Mouse (Mus musculus) hindbrain, embryonic 13.5 days (tissue): ENCODE measurements around the gene Lias. TPM values are rescaled to one million over a fixed set of nuclear protein-coding genes. Genes with fewer than 3 reads are reported as not detected.

ENCODE experiments used
- ATAC-seq: fragments of 200-750 bp; cut with Nextera tagmentation; 2 replicates; pipeline ENCODE4 v1.8.0; 2017; ENCODE audit warnings: moderate TSS enrichment; ENCODE audit not compliant: low FRiP score
- H3K27ac ChIP-seq: fragments of 300-500 bp; sonication (generic); 2 replicates; pipeline ENCODE4 v1.5.1; 2015; ENCODE audit warnings: inconsistent platforms, mild to moderate bottlenecking, moderate library complexity
- H3K27me3 ChIP-seq: fragments of 300-500 bp; sonication (generic); 2 replicates; pipeline ENCODE4 v1.6.1; 2015; ENCODE audit warnings: mild to moderate bottlenecking, inconsistent platforms
- H3K36me3 ChIP-seq: fragments of 300-500 bp; sonication (generic); 2 replicates; pipeline ENCODE4 v1.6.1; 2015; ENCODE audit warnings: mild to moderate bottlenecking, inconsistent platforms
- H3K4me1 ChIP-seq: fragments of 300-500 bp; sonication (generic); replicated peaks from 2 replicates; pipeline ENCODE4 v1.6.1; 2015; ENCODE audit warnings: inconsistent platforms
- H3K4me2 ChIP-seq: fragments of 300-500 bp; sonication (generic); 2 replicates; pipeline ENCODE4 v1.6.1; 2015; ENCODE audit warnings: inconsistent platforms, mild to moderate bottlenecking, moderate library complexity
- H3K4me3 ChIP-seq: fragments of 300-500 bp; sonication (generic); 2 replicates; pipeline ENCODE4 v1.5.1; 2015; ENCODE audit warnings: mild to moderate bottlenecking, inconsistent platforms
- H3K9ac ChIP-seq: fragments of 300-500 bp; sonication (generic); 2 replicates; pipeline ENCODE4 v1.6.1; 2015; ENCODE audit warnings: mild to moderate bottlenecking, inconsistent platforms
- H3K9me3 ChIP-seq: fragments of 300-500 bp; sonication (generic); 2 replicates; pipeline ENCODE4 v1.6.1; 2016; ENCODE audit warnings: inconsistent platforms
- WGBS: fragments of 180-500 bp; shearing (Covaris S2); methylation state at CpG from one replicate; pipeline ENCODE4 v1.1.7; 2015; 5-methylcytosine and 5-hydroxymethylcytosine counted together
- polyA plus RNA-seq: library from polyadenylated mRNA; unstranded; fragments of >200 nt; fragmentation: Nextera tagmentation; extraction: Ambion mirVana; gene quantifications from 2 replicates; pipeline ENCODE4 v1.2.1, GENCODE M21; 2015

Gene Lias
- polyA plus RNA-seq, 1 experiment from 2014 or later = 60.9 TPM

DNA sequence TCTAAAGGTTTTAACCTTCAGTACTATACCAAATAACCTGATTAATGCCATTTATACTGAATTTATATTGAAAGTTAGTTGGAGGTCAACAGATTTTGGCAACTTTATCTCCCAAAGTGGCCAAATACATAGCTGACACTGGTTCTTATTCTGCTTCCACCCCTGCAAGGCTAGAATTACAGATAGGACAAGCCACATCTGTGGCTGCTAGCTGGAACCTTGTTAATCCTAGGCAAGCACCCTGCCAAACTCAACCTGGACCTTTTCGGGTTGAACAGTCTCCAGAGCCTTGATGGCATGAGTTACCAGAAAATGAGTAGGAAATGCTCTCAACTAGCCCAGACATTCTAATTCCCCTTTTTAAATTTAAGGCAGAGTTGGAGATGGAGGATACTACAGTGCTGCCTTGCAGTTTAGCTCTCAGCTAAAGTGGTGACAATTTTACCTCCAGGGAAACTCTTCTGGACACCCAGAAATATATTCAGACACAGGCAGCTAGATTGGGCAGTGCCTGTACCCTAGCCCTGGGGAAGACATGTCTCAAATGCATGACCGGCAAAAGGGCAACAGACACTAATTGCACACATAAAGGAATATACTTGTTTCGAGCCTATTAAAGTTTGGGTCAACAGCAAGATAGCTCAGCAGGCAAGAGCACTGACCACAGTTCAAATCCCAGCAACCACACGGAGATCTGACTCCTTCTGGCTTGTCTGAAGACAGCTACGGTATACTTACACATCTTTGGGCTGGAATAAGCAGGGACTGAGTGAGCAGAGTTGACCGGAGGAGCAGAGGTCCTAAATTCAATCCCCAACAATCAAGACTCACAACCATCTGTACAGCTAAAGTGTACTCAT lies 4.1 kb upstream of the Lias start:
- Histone ChIP-seq H3K4me2 (no peak overlapping the region), H3K4me1 (peaks cover 26% of the 10 kb centered on the region), H3K36me3 (peaks cover 53% of the 10 kb centered on the region), H3K9me3 (no peaks in the 10 kb centered on the region), H3K9ac (no peak overlapping the region), H3K4me3 (no peak overlapping the region), H3K27ac (no peak overlapping the region), H3K27me3 (no peaks in the 10 kb centered on the region)
- WGBS = 82% methylated on average over 6 of the region's 6 CpGs
- no peak for ATAC-seq

DNA sequence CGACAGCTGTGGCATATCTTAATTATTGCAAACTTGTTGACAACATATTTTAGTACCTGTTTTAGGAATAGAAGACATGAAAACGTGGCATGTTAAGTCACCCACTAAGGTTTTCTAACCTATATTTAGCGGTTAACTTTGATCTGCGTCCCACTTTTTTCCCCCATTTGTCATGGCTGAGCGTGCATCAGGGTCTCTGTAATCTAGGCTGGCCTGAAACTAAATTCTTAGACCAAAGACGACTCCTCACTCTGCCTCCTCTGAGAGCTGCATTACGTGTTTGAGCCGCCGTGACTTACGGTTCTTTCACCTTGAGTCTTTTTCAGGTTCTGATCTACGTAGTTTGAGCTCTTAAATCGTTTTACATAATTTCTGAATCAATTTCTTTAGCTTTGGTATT lies 456 bp downstream of the Lias start:
- 3% methylated on average over 12 of the region's 12 CpGs for WGBS
- Histone ChIP-seq H3K9me3 (no peaks in the 10 kb centered on the region), H3K4me3 (peak overlapping the region; percentile 71), H3K27me3 (no peaks in the 10 kb centered on the region), H3K27ac (peak overlapping the region; percentile 81), H3K9ac (peak overlapping the region; percentile 77), H3K4me1 (peaks cover 33% of the 10 kb centered on the region), H3K4me2 (peak overlapping the region; percentile 68), H3K36me3 (peaks cover 54% of the 10 kb centered on the region)
- ATAC-seq = peak; percentile 57; the same call in 1 of the 2 replicates

DNA sequence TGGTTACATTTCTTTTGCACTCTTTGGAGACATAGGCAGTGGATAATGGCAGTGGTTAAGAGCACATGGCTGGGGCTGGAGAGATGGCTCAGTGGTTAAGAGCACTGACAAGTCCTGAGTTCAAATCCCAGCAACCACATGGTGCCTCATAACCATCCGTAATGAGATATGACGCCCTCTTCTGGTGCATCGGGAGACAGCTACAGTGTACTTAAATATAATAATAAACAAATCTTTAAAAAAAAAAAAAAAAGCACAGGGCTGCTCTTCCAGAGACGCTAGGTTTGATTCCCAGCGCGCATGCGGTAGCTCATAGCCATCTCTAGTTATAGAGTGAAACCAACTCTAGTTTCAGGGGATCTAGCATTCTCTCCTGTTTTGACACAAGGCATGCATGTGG lies 3.1 kb downstream of the Lias start:
- H3K4me3 ChIP-seq = no peak overlapping the region
- 96% methylated on average over 7 of the region's 7 CpGs for WGBS
- no peak for ATAC-seq
- H3K27me3 ChIP-seq = no peaks in the 10 kb centered on the region
- peaks cover 23% of the 10 kb centered on the region for H3K4me1 ChIP-seq
- no peak overlapping the region for H3K27ac ChIP-seq
- no peak overlapping the region for H3K4me2 ChIP-seq
- no peaks in the 10 kb centered on the region for H3K9me3 ChIP-seq
- H3K9ac ChIP-seq = no peak overlapping the region
- H3K36me3 ChIP-seq = peaks cover 47% of the 10 kb centered on the region

DNA sequence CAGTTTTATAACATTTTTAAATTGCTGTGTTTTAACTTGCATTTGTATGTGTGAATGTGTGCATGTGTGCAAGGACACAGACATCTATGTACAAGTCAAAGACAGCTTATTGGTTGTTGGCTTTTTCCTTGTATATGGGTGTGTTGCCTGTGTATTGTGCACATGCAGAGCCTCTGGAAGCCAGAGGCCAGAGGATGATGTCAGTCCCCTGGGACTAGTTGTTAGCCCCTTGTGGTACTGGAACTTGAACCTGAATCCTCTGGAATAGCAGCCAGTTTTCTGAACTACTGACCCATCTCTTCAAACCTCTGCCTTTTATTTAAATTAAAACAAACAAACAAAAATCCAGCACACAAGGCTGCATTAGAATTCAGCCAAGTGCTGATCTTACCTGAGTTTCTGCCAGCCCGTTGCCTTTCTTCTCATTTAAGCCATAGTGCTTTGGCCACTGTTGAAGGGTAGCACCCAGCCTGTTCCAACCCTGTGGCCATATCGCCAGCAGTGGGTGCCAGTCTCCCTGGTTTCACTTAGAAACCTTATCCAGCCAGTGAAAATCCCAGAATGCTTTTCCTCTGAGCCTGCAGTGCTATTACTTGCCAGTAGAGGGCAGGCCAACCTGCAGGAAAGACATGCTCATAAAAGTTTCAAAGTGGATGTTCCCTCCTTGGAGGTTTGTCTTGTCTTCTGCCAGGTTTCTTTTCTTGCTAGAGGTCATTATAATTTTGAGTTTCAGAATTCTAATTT lies 10.1 kb downstream of the Lias start:
- Histone ChIP-seq H3K9me3 (no peaks in the 10 kb centered on the region), H3K4me1 (no peaks in the 10 kb centered on the region), H3K4me2 (no peak overlapping the region), H3K9ac (no peak overlapping the region), H3K36me3 (peaks cover 67% of the 10 kb centered on the region), H3K27ac (peak overlapping the region; percentile 48; the same call in 1 of the 2 replicates), H3K27me3 (no peaks in the 10 kb centered on the region), H3K4me3 (no peak overlapping the region)
- no peak for ATAC-seq
- WGBS = 33% methylated on average over 2 of the region's 2 CpGs

DNA sequence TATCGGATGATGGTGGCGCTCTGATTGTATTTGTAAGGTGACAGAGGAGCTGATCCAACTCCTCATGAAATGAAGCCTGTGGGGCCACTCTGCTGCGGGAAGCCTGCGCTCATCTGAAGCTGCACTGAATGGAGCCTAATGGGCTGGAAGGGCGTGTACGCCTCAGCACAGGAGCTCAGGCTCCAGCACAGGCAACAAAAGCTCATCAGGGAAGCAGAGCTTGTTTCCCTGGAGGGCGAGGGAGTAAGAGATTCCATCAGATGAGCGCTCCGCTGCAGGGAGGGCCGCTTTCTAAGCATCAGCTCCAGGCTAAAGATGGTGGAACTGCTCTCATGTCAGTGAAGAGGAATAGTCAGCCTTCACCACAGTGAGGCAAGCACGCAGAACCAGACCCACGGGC lies 16.7 kb downstream of the Lias start:
- Histone ChIP-seq H3K27me3 (no peaks in the 10 kb centered on the region), H3K4me2 (no peak overlapping the region), H3K4me3 (no peak overlapping the region), H3K4me1 (peaks cover 6% of the 10 kb centered on the region; the same call in 1 of the 2 replicates), H3K9me3 (no peaks in the 10 kb centered on the region), H3K27ac (peak overlapping the region; percentile 72), H3K36me3 (peaks cover 71% of the 10 kb centered on the region), H3K9ac (no peak overlapping the region)
- no peak for ATAC-seq
- WGBS = 35% methylated on average over 12 of the region's 12 CpGs

DNA sequence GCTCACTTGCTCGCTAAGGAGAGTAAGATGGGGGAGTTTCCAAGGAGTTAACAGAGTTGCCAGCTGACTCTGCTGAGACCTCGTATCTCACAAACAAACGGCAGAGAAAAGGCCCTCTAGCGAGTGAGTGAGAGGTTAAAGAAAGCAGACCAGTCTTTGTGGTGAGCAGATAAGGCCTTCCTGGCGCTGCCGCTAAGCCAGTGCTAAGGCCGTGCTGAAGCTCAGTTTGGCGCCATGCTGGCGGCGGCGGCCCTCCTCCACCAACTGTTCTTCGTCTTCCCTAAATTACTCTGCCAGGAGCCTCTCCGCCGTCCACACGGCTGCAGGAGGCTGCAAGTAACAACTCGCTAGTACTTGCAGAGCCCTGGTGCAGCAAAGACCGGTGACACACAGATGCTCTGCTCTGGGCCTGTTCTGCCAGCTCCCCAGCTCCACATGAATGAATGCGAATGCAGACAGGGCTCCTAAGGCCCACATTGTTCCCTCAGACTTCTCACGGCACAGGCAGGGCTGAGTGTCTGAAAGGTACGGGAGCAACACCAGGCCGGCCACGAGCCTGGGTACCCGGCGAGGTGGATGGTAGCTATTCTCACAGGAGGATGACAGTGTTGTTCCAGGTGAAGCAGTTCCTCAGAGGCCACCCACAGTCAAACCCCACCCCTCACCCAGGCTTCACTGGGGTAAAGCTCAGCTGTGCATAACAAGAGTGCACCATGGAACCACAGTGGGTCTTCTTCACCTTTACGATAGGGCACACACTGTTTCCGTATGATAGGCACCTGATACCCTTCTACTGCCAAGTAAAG lies 24.6 kb downstream of the Lias start:
- H3K27me3 ChIP-seq = no peaks in the 10 kb centered on the region
- 0 out of 2 replicates have a peak overlapping the region, but pooled peaks have one; percentile 27 for H3K27ac ChIP-seq
- H3K36me3 ChIP-seq = peaks cover 72% of the 10 kb centered on the region
- no peaks in the 10 kb centered on the region for H3K9me3 ChIP-seq
- H3K4me3 ChIP-seq = no peak overlapping the region
- peak overlapping the region; percentile 43 for H3K9ac ChIP-seq
- 24% methylated on average over 26 of the region's 26 CpGs for WGBS
- H3K4me2 ChIP-seq = no peak overlapping the region
- H3K4me1 ChIP-seq = peaks cover 6% of the 10 kb centered on the region; the same call in 1 of the 2 replicates
- ATAC-seq = no peak

DNA sequence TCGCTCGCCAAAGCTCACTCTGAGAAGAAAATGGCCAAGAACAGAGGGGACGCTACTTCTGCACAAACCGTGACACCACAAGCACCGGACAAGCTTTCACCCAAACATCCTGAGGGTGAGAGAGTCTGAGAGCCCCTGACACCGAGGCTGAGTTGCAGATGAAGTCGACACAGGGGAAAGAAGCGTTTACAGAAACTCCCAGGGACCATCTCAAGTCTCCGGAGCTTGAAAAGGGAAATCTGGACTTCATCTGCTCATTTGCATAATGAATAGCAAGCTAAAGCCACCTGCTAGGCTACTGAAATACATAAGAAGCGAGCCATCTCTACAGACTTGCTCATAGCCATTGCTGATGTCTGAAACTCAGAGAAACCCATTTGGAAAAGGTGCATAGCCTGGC lies 27.8 kb downstream of the Lias start:
- H3K36me3 ChIP-seq = peaks cover 82% of the 10 kb centered on the region
- 76% methylated on average over 10 of the region's 10 CpGs for WGBS
- no peaks in the 10 kb centered on the region for H3K27me3 ChIP-seq
- H3K27ac ChIP-seq = no peak overlapping the region
- ATAC-seq = no peak
- no peaks in the 10 kb centered on the region for H3K9me3 ChIP-seq
- no peak overlapping the region for H3K9ac ChIP-seq
- no peak overlapping the region for H3K4me2 ChIP-seq
- H3K4me3 ChIP-seq = no peak overlapping the region
- peaks cover 6% of the 10 kb centered on the region; the same call in 1 of the 2 replicates for H3K4me1 ChIP-seq

DNA sequence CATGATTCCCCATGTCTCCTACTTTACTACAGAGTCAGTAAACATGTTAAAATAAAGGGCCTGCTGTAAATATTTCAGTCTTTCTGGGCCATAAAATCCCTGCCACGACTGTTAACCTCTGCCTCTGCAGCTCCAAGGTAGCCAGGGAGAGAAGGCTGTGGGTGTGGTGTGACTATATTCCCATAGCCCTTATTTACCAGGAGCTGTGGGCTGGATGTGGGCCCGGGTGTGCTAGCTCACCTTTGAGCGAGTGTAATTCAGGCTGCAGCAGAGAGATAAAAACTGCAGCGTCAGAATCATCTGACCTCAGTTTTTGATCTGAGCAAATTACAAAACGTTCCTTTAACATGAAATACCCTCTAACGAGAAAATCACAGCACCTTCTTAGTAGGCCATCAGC lies 29.5 kb downstream of the Lias start:
- ATAC-seq = no peak

DNA sequence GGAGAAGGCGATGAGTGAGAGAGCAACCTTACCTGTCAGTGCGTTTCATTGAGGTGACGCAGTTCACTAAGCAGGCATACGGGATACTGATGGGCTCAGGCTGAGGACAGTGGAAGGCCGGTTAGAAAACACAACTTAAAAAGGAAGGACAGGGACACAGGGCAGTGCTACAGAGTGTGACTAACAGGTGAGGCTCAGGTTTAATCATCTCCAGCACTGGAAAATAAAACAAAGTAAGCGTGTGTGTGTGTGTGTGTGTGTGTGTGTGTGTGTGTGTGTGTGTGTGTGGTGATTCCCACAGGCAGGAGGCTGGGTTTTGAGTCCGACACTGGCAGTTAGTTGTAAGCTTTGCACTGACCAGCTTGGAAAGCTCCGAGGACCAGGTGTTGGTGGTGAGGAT lies 31.5 kb downstream of the Lias start:
- no peaks in the 10 kb centered on the region for H3K9me3 ChIP-seq
- peaks cover 83% of the 10 kb centered on the region for H3K36me3 ChIP-seq
- ATAC-seq = no peak
- H3K4me1 ChIP-seq = no peaks in the 10 kb centered on the region
- H3K4me3 ChIP-seq = no peak overlapping the region
- 96% methylated on average over 8 of the region's 8 CpGs for WGBS
- no peak overlapping the region for H3K27ac ChIP-seq
- H3K9ac ChIP-seq = no peak overlapping the region
- no peak overlapping the region for H3K4me2 ChIP-seq
- no peaks in the 10 kb centered on the region for H3K27me3 ChIP-seq

More for the DNA sequence above, 29.5 kb downstream of the Lias start:
- no peak overlapping the region for H3K4me3 ChIP-seq
- peaks cover 87% of the 10 kb centered on the region for H3K36me3 ChIP-seq
- no peaks in the 10 kb centered on the region for H3K27me3 ChIP-seq
- no peak overlapping the region for H3K27ac ChIP-seq
- H3K9me3 ChIP-seq = no peaks in the 10 kb centered on the region
- WGBS = 92% methylated on average over 6 of the region's 6 CpGs
- H3K4me1 ChIP-seq = peaks cover 4% of the 10 kb centered on the region; the same call in 1 of the 2 replicates
- no peak overlapping the region for H3K9ac ChIP-seq
- H3K4me2 ChIP-seq = no peak overlapping the region

DNA sequence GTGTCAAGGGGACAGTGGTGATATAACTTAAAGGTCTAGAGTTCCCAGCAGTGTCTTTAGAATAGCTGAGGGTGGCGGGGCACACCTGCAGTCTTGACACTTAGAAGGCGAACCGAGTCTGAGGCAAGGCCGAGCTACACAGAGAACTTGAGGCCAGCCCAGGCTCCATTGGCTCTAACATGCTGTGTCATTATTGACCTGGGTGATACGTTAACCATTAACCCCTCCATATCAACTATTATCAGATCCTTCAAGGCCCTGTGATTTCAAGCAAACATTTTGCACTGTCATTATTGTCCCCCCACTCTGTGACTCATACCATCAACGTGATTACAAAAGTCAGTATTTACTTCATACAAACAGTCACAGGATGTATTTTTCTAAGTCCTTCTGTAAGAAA lies 32.9 kb downstream of the Lias start:
- H3K4me2 ChIP-seq = no peak overlapping the region
- 95% methylated on average over 6 of the region's 6 CpGs for WGBS
- H3K4me3 ChIP-seq = no peak overlapping the region

DNA sequence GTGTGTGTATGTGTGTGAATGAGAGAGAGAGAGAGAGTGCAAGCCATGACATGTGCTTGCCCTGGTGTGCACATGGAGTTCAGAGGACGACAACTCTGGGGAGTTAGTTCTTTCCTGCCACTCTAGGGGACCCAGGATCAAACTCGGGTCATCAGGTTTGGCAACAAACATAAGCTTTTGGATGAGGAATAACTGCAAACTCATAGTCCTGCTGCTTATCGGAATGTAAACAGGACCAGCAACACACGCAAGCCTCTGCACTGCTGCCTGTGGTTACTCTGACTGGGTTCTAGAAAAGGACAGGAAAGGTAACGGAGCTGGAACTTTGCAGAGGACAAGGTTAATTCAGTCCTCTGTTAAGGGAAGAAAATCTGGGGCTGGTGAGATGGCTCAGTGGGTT lies 34.0 kb downstream of the Lias start:
- Histone ChIP-seq H3K4me2 (no peak overlapping the region), H3K9me3 (no peaks in the 10 kb centered on the region), H3K36me3 (peaks cover 68% of the 10 kb centered on the region), H3K27me3 (no peaks in the 10 kb centered on the region), H3K27ac (no peak overlapping the region), H3K9ac (no peak overlapping the region), H3K4me1 (peaks cover 5% of the 10 kb centered on the region; the same call in 1 of the 2 replicates), H3K4me3 (no peak overlapping the region)
- 94% methylated on average over 5 of the region's 5 CpGs for WGBS
- ATAC-seq = no peak

More for the DNA sequence above, 32.9 kb downstream of the Lias start:
- peaks cover 72% of the 10 kb centered on the region for H3K36me3 ChIP-seq
- no peak for ATAC-seq
- H3K9me3 ChIP-seq = no peaks in the 10 kb centered on the region
- no peaks in the 10 kb centered on the region for H3K27me3 ChIP-seq
- no peak overlapping the region for H3K9ac ChIP-seq
- H3K4me1 ChIP-seq = peaks cover 5% of the 10 kb centered on the region; the same call in 1 of the 2 replicates
- H3K27ac ChIP-seq = no peak overlapping the region

DNA sequence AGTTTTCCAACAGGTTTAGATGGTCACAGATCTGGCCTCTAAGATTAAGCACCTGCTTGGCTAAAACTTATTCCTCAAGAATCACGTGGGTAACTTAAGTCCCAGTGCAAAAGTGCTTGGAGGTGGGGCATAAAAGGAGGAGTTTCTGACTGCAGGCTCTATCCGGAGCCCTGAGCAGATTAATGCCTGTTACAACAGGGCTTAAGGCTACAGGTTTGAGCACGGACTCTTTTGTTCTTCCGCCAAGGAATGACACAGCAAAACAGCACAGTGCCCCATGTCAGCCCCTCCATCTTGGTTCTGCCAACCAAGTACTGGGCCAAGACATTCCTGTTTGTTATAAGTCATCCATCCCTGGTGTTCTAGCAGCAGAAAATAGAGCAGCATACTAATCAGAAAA lies 37.0 kb downstream of the Lias start:
- Histone ChIP-seq H3K4me1 (peaks cover 29% of the 10 kb centered on the region), H3K4me2 (no peak overlapping the region), H3K27ac (no peak overlapping the region), H3K27me3 (no peaks in the 10 kb centered on the region), H3K9me3 (no peaks in the 10 kb centered on the region), H3K4me3 (no peak overlapping the region), H3K36me3 (peaks cover 43% of the 10 kb centered on the region), H3K9ac (no peak overlapping the region)
- WGBS = 44% methylated on average over 4 of the region's 4 CpGs
- no peak for ATAC-seq
